Mouse (Mus musculus): Measurements from ENCODE around the gene Dennd5a. TPM values are rescaled to one million over a fixed set of nuclear protein-coding genes. Genes with fewer than 3 reads are reported as not detected.

Dennd5a gene
- polyA plus RNA-seq, 1 experiment from 2014 or later, result 29.7 TPM

Other genes starting within 250 kb of the Dennd5a start
- 0.20 and 0.25 TPM in 2 replicates for gene BC051019, start 236.6 kb downstream of the Dennd5a start, polyA plus RNA-seq (2016; fragmentation: Nextera tagmentation; extraction: Ambion mirVana)
- gene Ascl3, start 228.7 kb downstream of the Dennd5a start, polyA plus RNA-seq (2016; fragmentation: Nextera tagmentation; extraction: Ambion mirVana), result not detected in 2 replicates
- gene Tmem9b, start 207.6 kb downstream of the Dennd5a start, polyA plus RNA-seq (2016; fragmentation: Nextera tagmentation; extraction: Ambion mirVana), result 31.1 and 34.5 TPM in 2 replicates
- gene Nrip3, start 178.4 kb downstream of the Dennd5a start, polyA plus RNA-seq (2016; fragmentation: Nextera tagmentation; extraction: Ambion mirVana), result 0.56 and 0.87 TPM in 2 replicates
- 1.4 and 1.8 TPM in 2 replicates for gene Scube2, start 94.8 kb downstream of the Dennd5a start, polyA plus RNA-seq (2016; fragmentation: Nextera tagmentation; extraction: Ambion mirVana)
- 66.1 and 71.6 TPM in 2 replicates for gene Tmem41b, start 26.5 kb upstream of the Dennd5a start, polyA plus RNA-seq (2016; fragmentation: Nextera tagmentation; extraction: Ambion mirVana)
- 62.7 and 65.9 TPM in 2 replicates for gene Ipo7, start 57.8 kb upstream of the Dennd5a start, polyA plus RNA-seq (2016; fragmentation: Nextera tagmentation; extraction: Ambion mirVana)
- gene Zfp143, start 100.7 kb upstream of the Dennd5a start, polyA plus RNA-seq (2016; fragmentation: Nextera tagmentation; extraction: Ambion mirVana), result 28.1 and 30.0 TPM in 2 replicates
- 28.9 and 29.0 TPM in 2 replicates for gene Wee1, start 161.6 kb upstream of the Dennd5a start, polyA plus RNA-seq (2016; fragmentation: Nextera tagmentation; extraction: Ambion mirVana)